Mouse (Mus musculus) R1 (cell line): Measurements from ENCODE around the gene Rbm47.
A peak's percentile ranks its signal among the peaks of the same experiment; 100 is the strongest.

Source experiments
- DNase-seq: peaks from one replicate; pipeline ENCODE4 v3.0.0-alpha.2; 2018; ENCODE audit warnings: low read depth, low spot score

The Rbm47 gene

GRCm38 (mm10) chr5:66067219-66067618 is 105.7 kb downstream of the Rbm47 start:
- DNase-seq: no peak

GRCm38 (mm10) chr5:66062930-66063220 is 110.0 kb downstream of the Rbm47 start:
- no peak for DNase-seq

GRCm38 (mm10) chr5:66062046-66062929 is 110.6 kb downstream of the Rbm47 start:
- no peak for DNase-seq

GRCm38 (mm10) chr5:66061667-66062045 is 111.3 kb downstream of the Rbm47 start:
- DNase-seq: no peak

- no peak for DNase-seq
Measured at GRCm38 (mm10) chr5:66058844-66059243, 114.1 kb downstream of the Rbm47 start.

GRCm38 (mm10) chr5:66056680-66057079 is 116.2 kb downstream of the Rbm47 start:
- peak; percentile 86 for DNase-seq

GRCm38 (mm10) chr5:66054394-66054793 is 118.5 kb downstream of the Rbm47 start:
- DNase-seq: peak; percentile 77

- DNase-seq: no peak
Measured at GRCm38 (mm10) chr5:66052777-66053548, 120.0 kb downstream of the Rbm47 start.

- DNase-seq: no peak
Measured at GRCm38 (mm10) chr5:66050841-66051240, 122.1 kb downstream of the Rbm47 start.

GRCm38 (mm10) chr5:66046356-66046755 is 126.6 kb downstream of the Rbm47 start:
- DNase-seq: no peak

GRCm38 (mm10) chr5:66043897-66044296 is 129.0 kb downstream of the Rbm47 start:
- DNase-seq: no peak

- peak; percentile 80 for DNase-seq
Measured at GRCm38 (mm10) chr5:66042651-66043340, 130.1 kb downstream of the Rbm47 start.

GRCm38 (mm10) chr5:66040744-66041279 is 132.1 kb downstream of the Rbm47 start:
- no peak for DNase-seq

- no peak for DNase-seq
Measured at GRCm38 (mm10) chr5:66039813-66040212, 133.1 kb downstream of the Rbm47 start.

- no peak for DNase-seq
Measured at GRCm38 (mm10) chr5:66037066-66037465, 135.9 kb downstream of the Rbm47 start.

- DNase-seq: no peak
Measured at GRCm38 (mm10) chr5:66036440-66037054, 136.4 kb downstream of the Rbm47 start.

GRCm38 (mm10) chr5:66034375-66035195 is 138.3 kb downstream of the Rbm47 start:
- DNase-seq: no peak

- no peak for DNase-seq
Measured at GRCm38 (mm10) chr5:66032826-66033225, 140.1 kb downstream of the Rbm47 start.

- DNase-seq: no peak
Measured at GRCm38 (mm10) chr5:66031699-66032098, 141.2 kb downstream of the Rbm47 start.

- DNase-seq: peak; percentile 29
Measured at GRCm38 (mm10) chr5:66028232-66028631, 144.7 kb downstream of the Rbm47 start.

GRCm38 (mm10) chr5:66027206-66027605 is 145.7 kb downstream of the Rbm47 start:
- peak; percentile 68 for DNase-seq
